Mouse (Mus musculus): Measurements from ENCODE around the gene Vmn2r53. TPM values are rescaled to one million over a fixed set of nuclear protein-coding genes. Genes with fewer than 3 reads are reported as not detected.
"Not testable (repeated sequence)": the region's sequence is repeated elsewhere in the genome, so short reads cannot be mapped to it uniquely, and the experiment has no call there.

The Vmn2r53 gene
- total RNA-seq (2021) (not detected), polyA plus RNA-seq (2012; rRNA removed) (not detected in 2 replicates)
- long read RNA-seq, result 0 reads

GRCm38 (mm10) chr7:12608688-12609087 is at the start of gene Vmn2r53:
Vmn2r53 (minus strand) TSS chr7:12608788.
- H3K27ac ChIP-seq, result no peak within 1 kb of the TSS
- H3K4me3 ChIP-seq, result no peak within 1 kb of the TSS
- no peaks in the 10 kb centered on the region for H3K27me3 ChIP-seq (ENCODE audit: control insufficient read depth, insufficient read depth, low read length)
- intact Hi-C loops (cut with DNase I), result no loop called here
- no peak for DNase-seq
- H3K79me2 ChIP-seq (replicated peaks; ENCODE audit: control insufficient read depth, insufficient read depth, low read length), result no peaks in the 10 kb centered on the region
- H3K36me3 ChIP-seq (ENCODE audit: control insufficient read depth, insufficient read depth, low read length), result no peaks in the 10 kb centered on the region
- no peaks in the 10 kb centered on the region for H3K4me1 ChIP-seq (ENCODE audit: control insufficient read depth, insufficient read depth, low read length)
- TF ChIP-seq POLR2A (IDR thresholded peaks at IDR 0.05; ENCODE audit: insufficient read depth, low read depth, low read length) (no peak), CTCF (IDR thresholded peaks at IDR 0.05) (no peak), EP300 (IDR thresholded peaks at IDR 0.05; ENCODE audit: insufficient read depth, low read depth, low read length) (no peak)
- no peak within 1 kb of the TSS for H3K9ac ChIP-seq (ENCODE audit: low read depth, low read length)

- DNase-seq; H3K9ac ChIP-seq (ENCODE audit: low read depth, low read length); H3K79me2 ChIP-seq (replicated peaks; ENCODE audit: control insufficient read depth, insufficient read depth, low read length); H3K4me3 ChIP-seq; H3K27me3 ChIP-seq (ENCODE audit: control insufficient read depth, insufficient read depth, low read length); H3K27ac ChIP-seq; H3K36me3 ChIP-seq (ENCODE audit: control insufficient read depth, insufficient read depth, low read length); intact Hi-C loops (cut with DNase I); H3K4me1 ChIP-seq (ENCODE audit: control insufficient read depth, insufficient read depth, low read length): not testable (repeated sequence)
- 62% methylated on average over 3 of the region's 4 CpGs for WGBS
These were observed 31.6 kb upstream of the Vmn2r53 start, which contains the start of gene Vmn2r54 for GRCm38 (mm10) chr7:12640219-12640618. Vmn2r54 (minus strand) TSS chr7:12640319.

Other genes with a start within 250 kb of the Vmn2r53 start
- not detected for gene Vmn1r84, start 239.5 kb downstream of the Vmn2r53 start, total RNA-seq (2021)
- not detected in 2 replicates for gene Vmn1r84, start 239.5 kb downstream of the Vmn2r53 start, polyA plus RNA-seq (2012; rRNA removed)
- gene Zfp551, start 186.0 kb downstream of the Vmn2r53 start, total RNA-seq (2021), result 1 to 10 TPM; 1.4 to 1.8 TPM
- 0.76 and 2.1 TPM in 2 replicates for gene Zfp551, start 186.0 kb downstream of the Vmn2r53 start, polyA plus RNA-seq (2012; rRNA removed)
- gene Zfp606, start 130.5 kb downstream of the Vmn2r53 start, total RNA-seq (2021), result 1 to 10 TPM; 7.6 to 9.4 TPM
- 2.4 and 4.3 TPM in 2 replicates for gene Zfp606, start 130.5 kb downstream of the Vmn2r53 start, polyA plus RNA-seq (2012; rRNA removed)
- not detected for gene 2900092C05Rik, start 96.3 kb downstream of the Vmn2r53 start, total RNA-seq (2021)
- gene 2900092C05Rik, start 96.3 kb downstream of the Vmn2r53 start, polyA plus RNA-seq (2012; rRNA removed), result not detected in 2 replicates
- not detected for gene Vmn2r54, start 31.5 kb upstream of the Vmn2r53 start, total RNA-seq (2021)
- gene Vmn2r54, start 31.5 kb upstream of the Vmn2r53 start, polyA plus RNA-seq (2012; rRNA removed), result not detected in 2 replicates
- gene Vmn2r55, start 76.2 kb upstream of the Vmn2r53 start, total RNA-seq (2021), result not detected
- not detected in 2 replicates for gene Vmn2r55, start 76.2 kb upstream of the Vmn2r53 start, polyA plus RNA-seq (2012; rRNA removed)
- not detected for gene Vmn2r56, start 126.2 kb upstream of the Vmn2r53 start, total RNA-seq (2021)
- gene Vmn2r56, start 126.2 kb upstream of the Vmn2r53 start, polyA plus RNA-seq (2012; rRNA removed), result not detected in 2 replicates
- gene Zscan18, start 194.8 kb upstream of the Vmn2r53 start, total RNA-seq (2021), result 1 to 10 TPM in 1 of 2 experiments, under 1 TPM in 1; 0.73 to 1.1 TPM
- gene Zscan18, start 194.8 kb upstream of the Vmn2r53 start, polyA plus RNA-seq (2012; rRNA removed), result 1.1 TPM in 2 replicates
- 1 to 10 TPM; 4.9 to 5.2 TPM for gene Zfp329, start 210.1 kb upstream of the Vmn2r53 start, total RNA-seq (2021)
- 1.1 and 2.9 TPM in 2 replicates for gene Zfp329, start 210.1 kb upstream of the Vmn2r53 start, polyA plus RNA-seq (2012; rRNA removed)
- 10 to 100 TPM; 15.9 to 18.0 TPM for gene Zfp110, start 226.0 kb upstream of the Vmn2r53 start, total RNA-seq (2021)
- 4.9 and 9.6 TPM in 2 replicates for gene Zfp110, start 226.0 kb upstream of the Vmn2r53 start, polyA plus RNA-seq (2012; rRNA removed)